8 mouse cellular contexts compared by ENCODE assay signal in the genomic region with DNA sequence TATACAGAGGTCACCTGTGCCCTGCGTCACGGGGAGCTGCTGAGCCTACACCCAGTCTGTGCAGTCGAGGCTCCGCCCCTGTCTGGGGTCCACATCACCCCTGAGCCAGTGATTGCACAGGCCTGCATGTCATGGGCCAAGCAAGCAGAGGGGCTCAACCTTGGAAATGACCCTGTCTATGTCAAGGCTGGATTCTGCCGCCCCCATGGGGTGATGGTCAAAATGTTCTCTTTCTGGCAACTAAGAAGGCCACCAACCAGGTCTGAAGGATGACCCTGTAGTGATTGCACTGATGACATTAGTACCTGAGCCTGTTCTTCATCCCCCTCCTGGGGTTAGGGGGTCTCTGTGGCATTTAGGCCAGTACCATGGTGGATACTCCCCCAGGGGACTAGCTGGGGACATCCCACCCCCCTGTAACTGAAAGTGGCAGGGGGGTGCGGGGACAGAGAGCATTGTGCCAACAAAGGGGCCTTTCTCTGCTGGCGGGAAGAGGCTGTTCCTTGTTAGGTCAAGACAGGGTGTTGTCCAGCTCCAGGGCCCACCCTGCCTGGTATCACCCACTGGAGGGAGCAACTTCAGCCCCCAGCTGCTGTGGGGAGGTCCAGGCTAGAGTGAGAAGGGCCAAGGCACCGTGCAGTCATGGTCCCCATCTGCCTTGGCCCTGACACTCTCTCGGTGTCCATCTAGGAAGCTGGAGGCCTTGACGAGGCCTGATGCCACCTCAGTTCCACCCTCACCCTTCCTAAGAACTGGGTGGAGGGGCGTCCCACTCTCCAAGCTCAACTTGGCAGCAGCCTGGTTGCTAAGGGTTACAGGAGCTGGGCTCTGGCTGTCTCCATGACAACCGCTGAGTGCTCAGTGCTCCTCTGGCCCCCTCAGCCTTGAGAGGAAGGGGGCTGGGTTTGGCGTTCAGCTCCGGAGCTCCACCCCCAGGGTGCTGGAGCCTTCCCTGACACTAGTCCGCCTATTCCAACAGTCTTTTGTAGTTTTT. TPM values are rescaled to one million over a fixed set of nuclear protein-coding genes. Genes with fewer than 3 reads are reported as not detected.
DNase-seq lines count a peak whose midpoint lies in the region; ATAC-seq lines count a peak whose summit lies in the region.

No protein-coding gene starts in this region.

- DNase-seq in gastrocnemius, adult 18-20 months (ENCODE audit: low spot score) = peak; percentile 40
- DNase-seq in gastrocnemius, postnatal 36 days = no peak
- DNase-seq in WW6 (ENCODE audit: low read depth, low spot score) = peak; percentile 62
- peak; percentile 95 for DNase-seq in embryonic facial prominence, embryonic 11.5 days (ENCODE audit: low spot score)
- peak; percentile 56 for DNase-seq in heart, postnatal 4 days
- DNase-seq in left cerebral cortex, postnatal 25 days (ENCODE audit: low spot score in 2 of 2) = peak; percentile 90 to 97
- peak; percentile 87 for DNase-seq in neural tube, embryonic 11.5 days (ENCODE audit: low spot score)
- no peak for DNase-seq in thymus, adult 18-20 months

- intact Hi-C loops in gastrocnemius, postnatal 36 days (cut with DNase I) = no loop called here
- intact Hi-C loops in left cerebral cortex, postnatal 25 days (cut with DNase I) = no loop called here

- WGBS in embryonic facial prominence, embryonic 11.5 days = 8% methylated on average over 15 of the region's 15 CpGs
- WGBS in neural tube, embryonic 11.5 days = 12% methylated on average over 15 of the region's 15 CpGs

- ATAC-seq in embryonic facial prominence, embryonic 11.5 days (replicated peaks; ENCODE audit: insufficient number of reproducible peaks, low FRiP score, low TSS enrichment, low read depth) = peak; percentile 76
- ATAC-seq in neural tube, embryonic 11.5 days (ENCODE audit: insufficient read depth, low FRiP score, low TSS enrichment) = peak; percentile 86

- H3K36me3 ChIP-seq in embryonic facial prominence, embryonic 11.5 days (replicated peaks; ENCODE audit: control insufficient read depth, insufficient read depth, low read depth, low read length) = peaks cover 3% of the 10 kb centered on the region
- H3K36me3 ChIP-seq in neural tube, embryonic 11.5 days (ENCODE audit: control insufficient read depth, insufficient read depth, low read length) = peaks cover 4% of the 10 kb centered on the region; the same call in 1 of the 2 replicates

- peak overlapping the region; percentile 62 for H3K27ac ChIP-seq in embryonic facial prominence, embryonic 11.5 days (replicated peaks; ENCODE audit: low read depth, low read length)
- H3K27ac ChIP-seq in neural tube, embryonic 11.5 days (ENCODE audit: low read depth, low read length) = peak overlapping the region; percentile 75; the same call in 1 of the 2 replicates

- H3K9ac ChIP-seq in embryonic facial prominence, embryonic 11.5 days (replicated peaks; ENCODE audit: low read length) = peak overlapping the region; percentile 58
- peak overlapping the region; percentile 63 for H3K9ac ChIP-seq in neural tube, embryonic 11.5 days (ENCODE audit: low read length)

- peaks cover 7% of the 10 kb centered on the region for H3K4me1 ChIP-seq in embryonic facial prominence, embryonic 11.5 days (ENCODE audit: control insufficient read depth, insufficient read depth, low read length)
- H3K4me1 ChIP-seq in neural tube, embryonic 11.5 days (ENCODE audit: control insufficient read depth, insufficient read depth, low read length) = peaks cover 25% of the 10 kb centered on the region

- H3K4me2 ChIP-seq in embryonic facial prominence, embryonic 11.5 days (ENCODE audit: low read depth, low read length) = peak overlapping the region; percentile 76
- H3K4me2 ChIP-seq in neural tube, embryonic 11.5 days (ENCODE audit: low read depth) = peak overlapping the region; percentile 59

- no peaks in the 10 kb centered on the region for H3K27me3 ChIP-seq in embryonic facial prominence, embryonic 11.5 days (ENCODE audit: control insufficient read depth, insufficient read depth, low read length)
- no peaks in the 10 kb centered on the region for H3K27me3 ChIP-seq in neural tube, embryonic 11.5 days (ENCODE audit: control insufficient read depth, insufficient read depth, low read length)

- peak overlapping the region; percentile 52 for H3K4me3 ChIP-seq in embryonic facial prominence, embryonic 11.5 days (ENCODE audit: low read depth, low read length)
- H3K4me3 ChIP-seq in neural tube, embryonic 11.5 days (ENCODE audit: low read depth, low read length) = peak overlapping the region; percentile 47

- no peaks in the 10 kb centered on the region for H3K9me3 ChIP-seq in embryonic facial prominence, embryonic 11.5 days (replicated peaks; ENCODE audit: control insufficient read depth, low read length)
- H3K9me3 ChIP-seq in neural tube, embryonic 11.5 days (ENCODE audit: control insufficient read depth, low read length) = no peaks in the 10 kb centered on the region

RNA-seq across cellular contexts. Expression of a gene that starts 1.2 kb away (rescaled TPM):
- 10 to 100 TPM; 13.4 to 15.9 TPM for total RNA-seq in gastrocnemius, adult 18-20 months (2021)
- 10 to 100 TPM; 14.1 to 19.1 TPM for total RNA-seq in gastrocnemius, postnatal 36 days (2021)
- polyA plus RNA-seq in embryonic facial prominence, embryonic 11.5 days (2014; fragmentation: Nextera tagmentation; extraction: Ambion mirVana) = 3.9 and 4.0 TPM in 2 replicates
- total RNA-seq in heart, postnatal 4 days (2021) = under 1 TPM; 0.43 to 0.56 TPM
- total RNA-seq in left cerebral cortex, postnatal 25 days (2021) = 100 to 1,000 TPM; 105 to 111 TPM
- polyA plus RNA-seq in neural tube, embryonic 11.5 days (2014; fragmentation: Nextera tagmentation; extraction: Ambion mirVana) = 6.8 and 6.9 TPM in 2 replicates

RNA-seq across cellular contexts. Expression of a gene that starts 12.8 kb away (rescaled TPM):
- 1 to 10 TPM; 1.9 to 2.1 TPM for total RNA-seq in gastrocnemius, adult 18-20 months (2021)
- 1 to 10 TPM in 1 of 2 experiments, under 1 TPM in 1; 0.52 to 3.9 TPM for total RNA-seq in gastrocnemius, postnatal 36 days (2021)
- polyA plus RNA-seq in embryonic facial prominence, embryonic 11.5 days (2014; fragmentation: Nextera tagmentation; extraction: Ambion mirVana) = 0.22 and 3.1 TPM in 2 replicates
- under 1 TPM in 1 of 2 experiments, not detected in 1; 0.60 TPM for total RNA-seq in heart, postnatal 4 days (2021)
- total RNA-seq in left cerebral cortex, postnatal 25 days (2021) = 10 to 100 TPM; 17.7 to 18.9 TPM
- 0.93 and 1.5 TPM in 2 replicates for polyA plus RNA-seq in neural tube, embryonic 11.5 days (2014; fragmentation: Nextera tagmentation; extraction: Ambion mirVana)

RNA-seq across cellular contexts. Expression of a gene that starts 14.5 kb away (rescaled TPM):
- total RNA-seq in gastrocnemius, adult 18-20 months (2021) = 100 to 1,000 TPM; 133 to 135 TPM
- 100 to 1,000 TPM; 115 TPM for total RNA-seq in gastrocnemius, postnatal 36 days (2021)
- polyA plus RNA-seq in embryonic facial prominence, embryonic 11.5 days (2014; fragmentation: Nextera tagmentation; extraction: Ambion mirVana) = 220 and 271 TPM in 2 replicates
- total RNA-seq in heart, postnatal 4 days (2021) = 100 to 1,000 TPM; 176 to 179 TPM
- 100 to 1,000 TPM; 123 to 125 TPM for total RNA-seq in left cerebral cortex, postnatal 25 days (2021)
- polyA plus RNA-seq in neural tube, embryonic 11.5 days (2014; fragmentation: Nextera tagmentation; extraction: Ambion mirVana) = 272 and 283 TPM in 2 replicates

RNA-seq across cellular contexts. Expression of a gene that starts 14.5 kb away (rescaled TPM):
- total RNA-seq in gastrocnemius, adult 18-20 months (2021) = 10 to 100 TPM; 27.4 to 28.6 TPM
- 10 to 100 TPM; 28.8 to 33.0 TPM for total RNA-seq in gastrocnemius, postnatal 36 days (2021)
- 51.4 and 52.5 TPM in 2 replicates for polyA plus RNA-seq in embryonic facial prominence, embryonic 11.5 days (2014; fragmentation: Nextera tagmentation; extraction: Ambion mirVana)
- total RNA-seq in heart, postnatal 4 days (2021) = 10 to 100 TPM; 37.2 to 46.4 TPM
- 10 to 100 TPM; 42.3 to 42.5 TPM for total RNA-seq in left cerebral cortex, postnatal 25 days (2021)
- polyA plus RNA-seq in neural tube, embryonic 11.5 days (2014; fragmentation: Nextera tagmentation; extraction: Ambion mirVana) = 51.4 and 55.2 TPM in 2 replicates

RNA-seq across cellular contexts. Expression of a gene that starts 34.2 kb away (rescaled TPM):
- total RNA-seq in gastrocnemius, adult 18-20 months (2021) = 1 to 10 TPM; 2.9 to 3.8 TPM
- total RNA-seq in gastrocnemius, postnatal 36 days (2021) = 1 to 10 TPM; 3.0 to 4.7 TPM
- polyA plus RNA-seq in embryonic facial prominence, embryonic 11.5 days (2014; fragmentation: Nextera tagmentation; extraction: Ambion mirVana) = 48.9 and 52.9 TPM in 2 replicates
- 10 to 100 TPM; 36.2 to 36.4 TPM for total RNA-seq in heart, postnatal 4 days (2021)
- 1 to 10 TPM; 6.5 to 9.2 TPM for total RNA-seq in left cerebral cortex, postnatal 25 days (2021)
- 77.7 and 80.4 TPM in 2 replicates for polyA plus RNA-seq in neural tube, embryonic 11.5 days (2014; fragmentation: Nextera tagmentation; extraction: Ambion mirVana)

Comparison
In these comparisons a context has a peak if more than half of its experiments do, and no peak if none do; other contexts are left out.
1. DNase-seq: peak in gastrocnemius, adult 18-20 months (single experiment), WW6 (single experiment), embryonic facial prominence, embryonic 11.5 days (single experiment), heart, postnatal 4 days (single experiment), left cerebral cortex, postnatal 25 days (2 of 2) and neural tube, embryonic 11.5 days (single experiment); none in gastrocnemius, postnatal 36 days (0 of 2) and thymus, adult 18-20 months (0 of 2).
2. RNA of a gene that starts 1.2 kb away (total RNA-seq): 105 to 111 TPM in left cerebral cortex, postnatal 25 days, 14.1 to 19.1 TPM in gastrocnemius, postnatal 36 days and 13.4 to 15.9 TPM in gastrocnemius, adult 18-20 months; 0.43 to 0.56 TPM in heart, postnatal 4 days; every median in the first group is over 4 times any median in the second.